Mouse (Mus musculus) kidney, embryonic 14.5 days (tissue): ENCODE data around the gene Ifi203. TPM values are rescaled to one million over a fixed set of nuclear protein-coding genes. Genes with fewer than 3 reads are reported as not detected.
"Not testable (repeated sequence)": the region's sequence is repeated elsewhere in the genome, so short reads cannot be mapped to it uniquely, and the experiment has no call there.

ENCODE experiments used
- ATAC-seq: fragments of 200-750 bp; cut with Nextera tagmentation; 2 replicates; pipeline ENCODE4 v1.8.0; 2017; ENCODE audit warnings: moderate number of reproducible peaks, mild to moderate bottlenecking, moderate TSS enrichment, moderate library complexity; ENCODE audit not compliant: low FRiP score, low TSS enrichment
- H3K27ac ChIP-seq: fragments of 300-500 bp; sonication (generic); 2 replicates; pipeline ENCODE4 v1.5.1; 2014; ENCODE audit warnings: low read depth, mild to moderate bottlenecking, low read length, moderate library complexity, mixed read lengths
- H3K27me3 ChIP-seq: fragments of 300-500 bp; sonication (generic); 2 replicates; pipeline ENCODE4 v1.6.1; 2014; ENCODE audit warnings: mild to moderate bottlenecking, low read length; ENCODE audit not compliant: control insufficient read depth, insufficient read depth
- H3K36me3 ChIP-seq: fragments of 300-500 bp; sonication (generic); 2 replicates; pipeline ENCODE4 v1.6.1; 2014; ENCODE audit warnings: low read length, mixed read lengths; ENCODE audit not compliant: control insufficient read depth, insufficient read depth
- H3K4me1 ChIP-seq: fragments of 300-500 bp; sonication (generic); 2 replicates; pipeline ENCODE4 v1.6.1; 2014; ENCODE audit warnings: low read length, mixed read lengths; ENCODE audit not compliant: control insufficient read depth, insufficient read depth
- H3K4me2 ChIP-seq: fragments of 300-500 bp; sonication (generic); replicated peaks from 2 replicates; pipeline ENCODE4 v1.6.1; 2014; ENCODE audit warnings: low read depth, mild to moderate bottlenecking, low read length
- H3K4me3 ChIP-seq: fragments of 300-500 bp; sonication (generic); 2 replicates; pipeline ENCODE4 v1.5.1; 2014; ENCODE audit warnings: mild to moderate bottlenecking, low read length
- H3K9ac ChIP-seq: fragments of 300-500 bp; sonication (generic); 2 replicates; pipeline ENCODE4 v1.6.1; 2014; ENCODE audit warnings: low read depth, mild to moderate bottlenecking, low read length, moderate library complexity
- H3K9me3 ChIP-seq: fragments of 300-500 bp; sonication (generic); 2 replicates; pipeline ENCODE4 v1.6.1; 2016; ENCODE audit warnings: low read length; ENCODE audit not compliant: control insufficient read depth
- WGBS: fragments of 180-500 bp; shearing (Covaris S2); extraction: QIAGEN DNeasy Blood & Tissue Kit; methylation state at CpG from one replicate; pipeline ENCODE4 v1.1.7; 2014; 5-methylcytosine and 5-hydroxymethylcytosine counted together
- polyA plus RNA-seq: library from polyadenylated mRNA; unstranded; fragments of >200 nt; fragmentation: Nextera tagmentation; extraction: Ambion mirVana; gene quantifications from 2 replicates; pipeline ENCODE4 v1.2.1, GENCODE M21; 2014

Ifi203 gene
- polyA plus RNA-seq, result 0.91 and 1.8 TPM in 2 replicates

GRCm38 (mm10) chr1:173941924-173942779, at the start of gene Ifi203, which contains the start of gene Mndal:
Gene Ifi203 (minus strand): TSS chr1:173942672.
Gene Mndal (minus strand): TSS chr1:173942491.
- ATAC-seq, H3K27ac ChIP-seq, H3K4me3 ChIP-seq, H3K4me1 ChIP-seq, H3K9me3 ChIP-seq, H3K36me3 ChIP-seq, H3K4me2 ChIP-seq, H3K27me3 ChIP-seq, H3K9ac ChIP-seq: not testable (repeated sequence)
- WGBS, result 77% methylated on average over 3 of the region's 3 CpGs

GRCm38 (mm10) chr1:173982694-173983305, 40.3 kb upstream of the Ifi203 start, which contains the start of gene Ifi202b:
Gene Ifi202b (minus strand): TSS chr1:173982744.
- not testable (repeated sequence) for H3K9ac ChIP-seq, H3K36me3 ChIP-seq, H3K27ac ChIP-seq, H3K4me3 ChIP-seq, H3K27me3 ChIP-seq, H3K4me1 ChIP-seq, H3K4me2 ChIP-seq, H3K9me3 ChIP-seq, ATAC-seq
- WGBS, result 94% methylated on average over 6 of the region's 6 CpGs

- H3K4me3 ChIP-seq, H3K9me3 ChIP-seq, H3K36me3 ChIP-seq, H3K27ac ChIP-seq, H3K9ac ChIP-seq, ATAC-seq, H3K4me2 ChIP-seq, H3K4me1 ChIP-seq, H3K27me3 ChIP-seq: not testable (repeated sequence)
- 55% methylated on average over 3 of the region's 3 CpGs for WGBS
Measured at GRCm38 (mm10) chr1:173981038-173981437, 38.6 kb upstream of the Ifi203 start.

- Histone ChIP-seq H3K9ac (no peak overlapping the region), H3K4me3 (no peak overlapping the region), H3K27me3 (no peaks in the 10 kb centered on the region), H3K4me2 (no peak overlapping the region), H3K36me3 (no peaks in the 10 kb centered on the region), H3K27ac (no peak overlapping the region), H3K4me1 (no peaks in the 10 kb centered on the region), H3K9me3 (no peaks in the 10 kb centered on the region)
- no peak for ATAC-seq
Measured at GRCm38 (mm10) chr1:173977622-173978021, 35.1 kb upstream of the Ifi203 start.

- Histone ChIP-seq H3K9ac (no peak overlapping the region), H3K27me3 (no peaks in the 10 kb centered on the region), H3K27ac (no peak overlapping the region), H3K4me3 (no peak overlapping the region), H3K4me2 (no peak overlapping the region), H3K9me3 (no peaks in the 10 kb centered on the region), H3K36me3 (no peaks in the 10 kb centered on the region), H3K4me1 (no peaks in the 10 kb centered on the region)
- no peak for ATAC-seq
Measured at GRCm38 (mm10) chr1:173973111-173973510, 30.6 kb upstream of the Ifi203 start.

GRCm38 (mm10) chr1:173961491-173961890, 19.0 kb upstream of the Ifi203 start:
- H3K9me3 ChIP-seq, H3K27ac ChIP-seq, ATAC-seq, H3K4me1 ChIP-seq, H3K27me3 ChIP-seq, H3K4me3 ChIP-seq, H3K4me2 ChIP-seq, H3K9ac ChIP-seq, H3K36me3 ChIP-seq: not testable (repeated sequence)
- WGBS, result 73% methylated on average over 1 of the region's 1 CpGs

GRCm38 (mm10) chr1:173959998-173960397, 17.5 kb upstream of the Ifi203 start:
- H3K36me3 ChIP-seq, H3K4me3 ChIP-seq, H3K4me2 ChIP-seq, H3K4me1 ChIP-seq, ATAC-seq, H3K27me3 ChIP-seq, H3K27ac ChIP-seq, H3K9ac ChIP-seq, H3K9me3 ChIP-seq: not testable (repeated sequence)
- WGBS, result 38% methylated on average over 3 of the region's 3 CpGs

- not testable (repeated sequence) for H3K4me1 ChIP-seq, ATAC-seq, H3K9me3 ChIP-seq, H3K36me3 ChIP-seq, H3K9ac ChIP-seq, H3K4me3 ChIP-seq, H3K27ac ChIP-seq, H3K27me3 ChIP-seq, H3K4me2 ChIP-seq
- 37% methylated on average over 3 of the region's 3 CpGs for WGBS
Measured at GRCm38 (mm10) chr1:173955839-173956527, 13.5 kb upstream of the Ifi203 start.
